Mouse (Mus musculus) CH12.LX (cell line): ENCODE data around the gene Morf4l1. TPM values are rescaled to one million over a fixed set of nuclear protein-coding genes. Genes with fewer than 3 reads are reported as not detected.

Experiments used
- DNase-seq: peaks from one replicate; pipeline ENCODE4 v3.0.0-alpha.2; 2013; ENCODE audit errors: extremely low read depth
- H3K27ac ChIP-seq: 2 replicates; pipeline ENCODE4 v1.5.1; 2012; ENCODE audit warnings: low read depth, mild to moderate bottlenecking, control low read depth, moderate library complexity; ENCODE audit not compliant: insufficient read depth
- H3K27me3 ChIP-seq: replicated peaks from 2 replicates; pipeline ENCODE3; 2012; ENCODE audit warnings: inconsistent platforms
- H3K36me3 ChIP-seq, 2 experiments: replicated peaks in 1 of 2; 2 replicates each; pipeline versions ENCODE3 to v1.6.1; 2012; ENCODE audit warnings: inconsistent platforms in 1 of 2, low read length in 1 of 2, mild to moderate bottlenecking in 1 of 2, mixed read lengths in 1 of 2, moderate library complexity in 1 of 2; ENCODE audit not compliant: control insufficient read depth in 1 of 2, insufficient read depth in 1 of 2
- H3K4me1 ChIP-seq, 2 experiments: 2 replicates each; pipeline ENCODE4 v1.6.1; 2012; ENCODE audit warnings: inconsistent platforms in 1 of 2, moderate library complexity in 1 of 2; ENCODE audit not compliant: insufficient read depth in 2 of 2, control insufficient read depth in 1 of 2
- H3K4me2 ChIP-seq: 2 replicates; pipeline ENCODE4 v1.6.1; 2012; ENCODE audit warnings: low read depth, mild to moderate bottlenecking, control low read depth; ENCODE audit not compliant: poor library complexity, insufficient read depth, severe bottlenecking
- H3K4me3 ChIP-seq, 3 experiments: fragments of 150-350 bp in 1 of 3; sonication (generic) in 1 of 3; replicated peaks in 1 of 3; 2 replicates each; pipeline versions ENCODE3 to v1.5.1; 2011 to 2012; ENCODE audit warnings: low read depth in 2 of 3, low read length in 2 of 3, mild to moderate bottlenecking in 2 of 3, moderate library complexity in 2 of 3, control low read depth in 1 of 3, improper control_type of control experiment in 1 of 3, inconsistent platforms in 1 of 3, mixed read lengths in 1 of 3; ENCODE audit not compliant: poor library complexity in 1 of 3
- H3K79me2 ChIP-seq: replicated peaks from 2 replicates; pipeline ENCODE4 v1.6.1; 2012; ENCODE audit warnings: mild to moderate bottlenecking, moderate library complexity; ENCODE audit not compliant: control insufficient read depth, poor library complexity, insufficient read depth, severe bottlenecking; ENCODE audit errors: extremely low read depth
- H3K9ac ChIP-seq: 2 replicates; pipeline ENCODE4 v1.6.1; 2012; ENCODE audit warnings: low read depth, mild to moderate bottlenecking, control low read depth, moderate library complexity; ENCODE audit not compliant: insufficient read depth
- H3K9me3 ChIP-seq: replicated peaks from 2 replicates; pipeline ENCODE3; 2012; ENCODE audit warnings: low read length, inconsistent platforms, mixed read lengths
- CHD1 ChIP-seq: IDR thresholded peaks from 2 replicates; pipeline ENCODE4 v1.6.1; 2012; ENCODE audit warnings: low read depth, low read length, improper control_type of control experiment, inconsistent platforms
- CTCF ChIP-seq, 2 experiments: IDR thresholded peaks in 1 of 2; conservative IDR thresholded peaks in 1 of 2; 2 replicates each; pipeline ENCODE4 v1.5.1; 2011 to 2012; ENCODE audit warnings: low read depth in 2 of 2, low read length in 2 of 2, improper control_type of control experiment in 1 of 2, inconsistent platforms in 1 of 2, mild to moderate bottlenecking in 1 of 2, moderate library complexity in 1 of 2
- E2F4 ChIP-seq: IDR thresholded peaks from 2 replicates; pipeline ENCODE4 v1.6.1; 2011; ENCODE audit warnings: low read depth, low read length, improper control_type of control experiment; ENCODE audit not compliant: insufficient replicate concordance
- EP300 ChIP-seq: IDR thresholded peaks from 2 replicates; pipeline ENCODE4 v1.6.1; 2011; ENCODE audit warnings: low read length, improper control_type of control experiment
- GABPA ChIP-seq: IDR thresholded peaks from 2 replicates; pipeline ENCODE4 v1.6.1; 2012; ENCODE audit warnings: low read depth, low read length, improper control_type of control experiment, inconsistent platforms; ENCODE audit not compliant: insufficient replicate concordance
- HCFC1 ChIP-seq: IDR thresholded peaks from 2 replicates; pipeline ENCODE4 v1.6.1; 2012; ENCODE audit warnings: low read depth, mild to moderate bottlenecking, inconsistent platforms, low read length, improper control_type of control experiment
- JUND ChIP-seq: conservative IDR thresholded peaks from 2 replicates; pipeline ENCODE4 v1.6.1; 2011; ENCODE audit warnings: low read depth, low read length, improper control_type of control experiment
- MAFK ChIP-seq: IDR thresholded peaks from 2 replicates; pipeline ENCODE4 v1.6.1; 2011; ENCODE audit warnings: low read length, improper control_type of control experiment; ENCODE audit not compliant: insufficient replicate concordance
- MAX ChIP-seq: IDR thresholded peaks from 2 replicates; pipeline ENCODE4 v1.6.1; 2011; ENCODE audit warnings: low read length, improper control_type of control experiment
- MAZ ChIP-seq: IDR thresholded peaks from 2 replicates; pipeline ENCODE4 v1.6.1; 2012; ENCODE audit warnings: low read depth, mild to moderate bottlenecking, inconsistent platforms, low read length, improper control_type of control experiment, moderate library complexity
- MEF2A ChIP-seq: IDR thresholded peaks from 2 replicates; pipeline ENCODE4 v1.6.1; 2014; ENCODE audit warnings: low read depth, mild to moderate bottlenecking, inconsistent platforms, low read length, improper control_type of control experiment, borderline replicate concordance
- MXI1 ChIP-seq: IDR thresholded peaks from 2 replicates; pipeline ENCODE4 v1.6.1; 2011; ENCODE audit warnings: mild to moderate bottlenecking, low read depth, low read length, improper control_type of control experiment
- MYC ChIP-seq: IDR thresholded peaks from 2 replicates; pipeline ENCODE4 v1.6.1; 2011; ENCODE audit warnings: low read depth, mild to moderate bottlenecking, improper control_type of control experiment, low read length
- NELFE ChIP-seq: IDR thresholded peaks from 2 replicates; pipeline ENCODE4 v1.6.1; 2011; ENCODE audit warnings: low read depth, low read length, improper control_type of control experiment
- NRF1 ChIP-seq: IDR thresholded peaks from 2 replicates; pipeline ENCODE4 v1.6.1; 2014; ENCODE audit warnings: low read depth, mild to moderate bottlenecking, inconsistent platforms, low read length, improper control_type of control experiment, moderate library complexity
- POLR2A ChIP-seq: IDR thresholded peaks from 2 replicates; pipeline ENCODE4 v1.6.1; 2011; ENCODE audit warnings: low read depth, mild to moderate bottlenecking, improper control_type of control experiment, low read length
- POLR2AphosphoS2 ChIP-seq: IDR thresholded peaks from 2 replicates; pipeline ENCODE4 v1.6.1; 2011; ENCODE audit warnings: low read depth, low read length, improper control_type of control experiment
- RCOR1 ChIP-seq: conservative IDR thresholded peaks from 2 replicates; pipeline ENCODE4 v1.6.1; 2012; ENCODE audit warnings: low read depth, mild to moderate bottlenecking, inconsistent platforms, low read length, improper control_type of control experiment
- SIN3A ChIP-seq: IDR thresholded peaks from 2 replicates; pipeline ENCODE4 v1.6.1; 2012; ENCODE audit warnings: low read length, improper control_type of control experiment, inconsistent platforms
- SMC3 ChIP-seq: IDR thresholded peaks from 2 replicates; pipeline ENCODE4 v1.6.1; 2011; ENCODE audit warnings: low read depth, low read length, improper control_type of control experiment
- ZC3H11A ChIP-seq: IDR thresholded peaks from 2 replicates; pipeline ENCODE4 v1.6.1; 2012; ENCODE audit warnings: low read depth, mild to moderate bottlenecking, inconsistent platforms, low read length, improper control_type of control experiment
- ZKSCAN1 ChIP-seq: IDR thresholded peaks from 2 replicates; pipeline ENCODE4 v1.6.1; 2012; ENCODE audit warnings: low read depth, inconsistent platforms, low read length, improper control_type of control experiment, borderline replicate concordance
- ZNF384 ChIP-seq: IDR thresholded peaks from 2 replicates; pipeline ENCODE4 v1.6.1; 2012; ENCODE audit warnings: low read depth, low read length, improper control_type of control experiment, inconsistent platforms
- dilution Hi-C: fragments of 300-500 bp; cut with MboI; formaldehyde crosslinking; loops from 2 replicates; pipeline ENCODE4 v1.14.3; 2020; ENCODE audit warnings: low sequenced_read_pairs; ENCODE audit not compliant: extremely low pct_unique_long_range_greater_than_20kb, extremely low pct_ligation_motif_present
- in situ Hi-C: fragments of 300-500 bp; cut with MboI; formaldehyde crosslinking; loops from 3 replicates; pipeline ENCODE4 v1.14.3; 2019; ENCODE audit warnings: low sequenced_read_pairs, low pct_ligation_motif_present, low pct_unique_long_range_greater_than_20kb, mixed read lengths
- polyA plus RNA-seq: library from polyadenylated mRNA; unstranded; fragments of >175 nt; gene quantifications from 2 replicates; pipeline ENCODE4 v1.2.1, GENCODE M21; 2012; ENCODE audit warnings: low read depth; ENCODE audit not compliant: insufficient read length
- total RNA-seq, 2 experiments: library from RNA; depleted of rRNA; stranded (reverse); fragments of 300-350 nt in 1 of 2; fragments of >200 nt in 1 of 2; gene quantifications; 2 replicates each; pipeline ENCODE4 v1.2.3; 2012 to 2014

Gene Morf4l1
- total and polyA plus RNA-seq, 3 experiments: 127 to 233 (median 225) TPM

- H3K27me3 ChIP-seq: no peaks in the 10 kb centered on the region
- H3K79me2 ChIP-seq: peaks cover 89% of the 10 kb centered on the region
- no peak overlapping the region for H3K27ac ChIP-seq
- no peaks in the 10 kb centered on the region for H3K9me3 ChIP-seq
- no peak overlapping the region for H3K9ac ChIP-seq
- H3K36me3 ChIP-seq: peaks cover 37 to 79% of the 10 kb centered on the region in 2 experiments
- no peak overlapping the region for H3K4me2 ChIP-seq
- dilution Hi-C loops (no loop called here), in situ Hi-C loops (no loop called here)
- peaks cover 4 to 51% of the 10 kb centered on the region in 2 experiments for H3K4me1 ChIP-seq
- no peak for DNase-seq
- H3K4me3 ChIP-seq: no peak overlapping the region
- TF ChIP-seq ZKSCAN1: no peak
- TF ChIP-seq POLR2A: no peak
- TF ChIP-seq EP300: no peak
- TF ChIP-seq MAZ: no peak
- TF ChIP-seq JUND: no peak
- TF ChIP-seq NRF1: no peak
- no peak for TF ChIP-seq GABPA
- no peak for TF ChIP-seq MEF2A
- no peak for TF ChIP-seq MAFK
- TF ChIP-seq ZNF384: no peak
- TF ChIP-seq NELFE: no peak
- no peak for TF ChIP-seq MXI1
- TF ChIP-seq ZC3H11A: no peak
- no peak for TF ChIP-seq RCOR1
- TF ChIP-seq POLR2AphosphoS2: no peak
- TF ChIP-seq E2F4: no peak
- no peak for TF ChIP-seq SIN3A
- TF ChIP-seq CHD1: no peak
- TF ChIP-seq HCFC1: no peak
- TF ChIP-seq, all 38 proteins: peak for 0
Observed at GRCm38 (mm10) chr9:90105462-90105861, 9.1 kb downstream of the Morf4l1 start.

GRCm38 (mm10) chr9:90100760-90101159 lies 13.8 kb downstream of the Morf4l1 start:
- Histone ChIP-seq H3K9ac (no peak overlapping the region), H3K4me3 (no peak overlapping the region), H3K27ac (no peak overlapping the region), H3K27me3 (no peaks in the 10 kb centered on the region), H3K4me2 (no peak overlapping the region), H3K36me3 (peaks cover 51 to 88% of the 10 kb centered on the region in 2 experiments), H3K4me1 (peaks cover 0 to 9% of the 10 kb centered on the region in 2 experiments; a peak in 1 of 4 replicates), H3K79me2 (peaks cover 68% of the 10 kb centered on the region), H3K9me3 (no peaks in the 10 kb centered on the region)
- dilution Hi-C loops: no loop called here
- TF ChIP-seq MYC (0 out of 2 replicates have a peak, but pooled peaks have one; percentile 56), CTCF (conservative IDR thresholded peaks at IDR 0.05 in 1 of 2, IDR thresholded peaks at IDR 0.05 in 1 of 2; ENCODE audit: low read depth in 2 of 2, low read length in 2 of 2) (peak; percentile 39 to 59), MAX (peak; percentile 51; the same call in 1 of the 2 replicates), SMC3 (peak; percentile 22), MAZ (no peak)
- in situ Hi-C loops: no loop called here
- DNase-seq: peak; percentile 47
